Mouse (Mus musculus) R1 (cell line): ENCODE results near the gene Atg4c.

Experiments used
- DNase-seq: peaks from one replicate; pipeline ENCODE4 v3.0.0-alpha.2; 2018; ENCODE audit warnings: low read depth, low spot score

Gene Atg4c

DNA sequence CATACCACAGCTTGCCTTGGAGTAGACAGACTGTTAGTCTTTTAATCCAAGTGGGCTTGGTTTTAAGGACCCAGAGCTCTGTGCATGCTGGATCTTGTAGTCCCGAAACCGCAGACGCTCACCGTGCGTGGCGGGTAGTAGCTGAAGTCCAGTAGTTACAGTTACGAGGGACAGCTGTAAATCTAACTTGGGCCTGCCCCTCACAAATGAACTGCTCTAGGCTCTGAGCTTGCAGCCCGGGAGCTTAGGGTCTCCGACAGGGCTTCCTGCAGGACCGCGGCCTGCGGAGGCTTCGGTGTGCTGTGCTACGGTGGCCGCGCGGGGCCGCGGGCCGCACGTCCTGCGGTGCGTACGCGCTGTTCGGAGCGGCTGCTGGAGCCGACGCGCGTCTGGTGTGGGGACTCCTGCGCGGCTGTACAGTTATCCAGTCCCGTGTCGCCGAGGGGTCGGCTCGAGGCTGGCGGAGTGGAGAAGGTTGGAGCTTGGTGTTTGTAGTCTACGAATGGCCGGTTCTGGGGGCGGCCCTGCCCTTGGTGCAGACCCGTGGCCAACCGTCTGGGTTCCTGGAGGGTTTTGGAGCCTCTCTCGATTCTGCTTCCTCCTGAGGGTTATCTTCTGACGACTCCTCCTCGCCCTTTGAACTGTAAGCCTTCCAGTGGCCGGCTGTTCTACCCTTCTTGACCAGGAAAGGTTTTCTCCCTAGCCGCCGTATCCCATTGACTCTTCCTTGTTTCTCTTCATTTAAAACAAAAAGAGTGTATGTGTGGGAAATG is at the start of gene Atg4c:
Gene Atg4c (plus strand): TSS at position 125 of the 773 bp plus-strand sequence.
- DNase-seq = peak; percentile 85

DNA sequence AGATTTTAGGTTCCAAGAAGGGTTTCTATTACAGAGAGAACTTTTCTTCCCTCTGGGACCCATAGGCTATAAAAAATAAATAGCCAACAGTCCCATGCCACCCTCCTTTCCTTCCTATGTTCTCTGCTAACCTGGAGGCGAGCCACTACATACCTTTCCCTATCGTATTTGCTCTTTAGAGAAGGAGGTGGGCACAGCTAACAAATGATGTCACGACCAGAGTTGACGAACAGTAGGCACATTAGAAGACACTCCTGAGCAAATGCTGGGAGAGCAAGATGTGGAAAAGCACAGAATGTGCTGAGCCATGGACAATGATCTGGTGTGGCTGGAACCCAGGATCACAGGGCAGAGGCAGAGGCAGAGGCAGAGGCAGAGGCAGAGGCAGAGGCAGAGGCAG is 42.3 kb upstream of the Atg4c start:
- DNase-seq = no peak

DNA sequence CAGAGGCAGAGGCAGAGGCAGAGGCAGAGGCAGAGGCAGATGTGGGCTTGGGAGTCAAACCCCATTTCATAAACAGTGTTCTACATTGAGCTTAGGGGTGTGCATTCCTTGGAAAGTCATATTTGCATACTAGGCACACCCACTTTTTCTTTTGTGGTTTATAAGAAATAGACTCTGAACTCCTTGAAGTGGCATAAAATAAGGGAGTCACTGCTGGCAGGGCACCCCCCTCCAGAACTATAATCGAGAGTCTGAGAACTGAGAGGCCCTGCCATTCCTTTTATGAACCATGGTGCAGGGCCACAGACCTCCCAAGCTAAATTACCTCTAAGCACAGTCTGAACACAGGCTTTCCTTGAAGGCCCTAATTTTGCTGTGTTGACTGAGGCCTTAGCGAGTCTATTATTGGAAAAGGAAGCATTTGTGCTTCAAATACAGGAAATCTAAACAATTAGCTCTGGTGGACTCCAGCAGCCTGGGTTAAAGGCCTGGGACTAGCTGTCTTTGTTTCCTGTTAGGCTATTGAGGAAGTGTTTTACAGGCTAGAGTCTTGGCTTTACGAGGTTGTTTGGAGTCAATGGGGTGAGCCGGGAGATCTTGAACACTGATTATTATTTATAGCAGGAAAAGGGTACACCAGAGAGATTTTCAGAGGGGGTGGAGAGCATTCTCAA is 41.7 kb upstream of the Atg4c start:
- no peak for DNase-seq

DNA sequence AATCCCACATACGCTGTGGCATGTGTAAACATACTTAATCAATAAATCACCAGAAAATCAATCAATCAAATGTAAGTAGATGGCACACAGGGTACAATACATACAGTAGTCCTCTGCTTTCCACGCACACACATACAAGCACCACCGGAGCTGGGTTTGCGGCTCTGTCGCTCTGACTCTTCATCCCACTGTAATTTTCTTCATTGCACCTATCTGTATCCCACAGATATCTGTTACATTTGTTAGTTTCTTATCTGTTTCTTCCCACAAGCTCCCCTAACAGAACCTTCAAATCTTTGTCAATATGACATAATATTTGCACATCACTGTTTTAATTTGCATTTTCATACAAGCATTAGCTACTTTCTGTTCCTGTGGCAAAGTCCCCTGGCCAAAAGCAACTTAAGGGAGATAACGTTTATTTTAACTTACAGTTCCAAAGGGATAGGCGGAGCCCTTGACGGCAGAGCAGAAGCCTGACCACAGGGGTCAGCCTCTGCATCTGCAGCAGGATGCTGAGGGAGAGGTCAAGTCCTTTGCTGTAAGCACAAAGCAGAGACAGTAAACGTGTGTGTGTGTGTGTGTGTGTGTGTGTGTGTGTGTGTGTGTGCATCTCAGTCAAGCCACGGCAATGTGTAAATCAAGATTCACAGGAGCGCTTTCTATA is 37.0 kb upstream of the Atg4c start:
- no peak for DNase-seq

DNA sequence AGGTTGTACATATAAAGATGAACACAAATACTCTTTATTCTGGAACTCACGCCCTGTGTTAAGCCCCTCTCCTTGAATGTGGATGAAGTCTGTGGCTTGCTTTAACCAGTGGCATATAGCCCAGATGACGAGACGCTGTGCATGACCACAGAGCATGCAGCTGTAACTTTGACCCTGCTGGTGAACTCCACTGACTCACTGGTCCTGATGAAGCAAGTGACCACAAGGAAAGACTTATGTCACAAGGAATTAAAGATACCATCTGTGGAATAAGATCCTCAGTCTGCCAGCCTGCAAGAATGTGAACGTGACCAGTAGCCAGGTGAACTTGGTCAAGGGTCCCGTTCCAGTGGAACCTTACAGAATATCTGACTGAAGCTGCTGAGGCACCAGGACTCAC is 35.2 kb upstream of the Atg4c start:
- no peak for DNase-seq

DNA sequence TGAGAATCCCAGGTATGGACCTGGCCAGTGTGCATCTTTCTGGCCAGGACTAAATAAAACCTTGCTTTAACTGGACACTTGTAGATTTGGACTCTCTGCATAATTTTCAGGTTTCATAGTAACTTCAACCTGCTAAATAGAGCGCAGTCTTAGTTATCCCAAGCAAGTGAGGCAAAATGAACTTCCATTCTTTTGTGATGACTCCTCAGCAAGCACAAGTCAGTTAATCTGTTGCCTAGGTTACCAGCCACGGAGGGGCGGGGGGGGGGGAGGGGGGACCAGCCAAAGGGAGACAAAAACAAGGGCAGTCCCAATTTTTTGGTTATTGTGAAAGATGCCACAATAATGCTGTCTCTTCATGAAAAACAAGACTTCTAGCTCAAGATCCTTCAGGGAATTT is 33.3 kb upstream of the Atg4c start:
- peak; percentile 67 for DNase-seq

DNA sequence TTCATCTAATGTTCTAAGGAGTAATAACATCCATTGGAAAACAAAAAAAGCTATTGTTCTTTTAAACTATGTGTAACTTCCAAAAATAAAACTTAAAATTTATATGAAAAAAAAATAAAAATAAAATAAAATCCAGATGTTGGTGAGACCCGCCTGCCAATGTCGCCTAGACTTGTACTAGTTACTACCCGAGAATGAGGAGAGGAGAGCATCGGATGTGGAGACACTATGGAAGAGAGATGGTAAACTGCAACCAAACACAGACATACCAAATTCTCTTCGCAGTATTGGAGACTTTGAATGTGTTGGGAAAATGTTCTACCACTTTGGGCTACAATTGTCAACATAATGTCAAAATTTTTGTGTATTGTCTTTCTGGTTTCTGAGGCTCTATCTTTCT is 32.8 kb upstream of the Atg4c start:
- DNase-seq = no peak

DNA sequence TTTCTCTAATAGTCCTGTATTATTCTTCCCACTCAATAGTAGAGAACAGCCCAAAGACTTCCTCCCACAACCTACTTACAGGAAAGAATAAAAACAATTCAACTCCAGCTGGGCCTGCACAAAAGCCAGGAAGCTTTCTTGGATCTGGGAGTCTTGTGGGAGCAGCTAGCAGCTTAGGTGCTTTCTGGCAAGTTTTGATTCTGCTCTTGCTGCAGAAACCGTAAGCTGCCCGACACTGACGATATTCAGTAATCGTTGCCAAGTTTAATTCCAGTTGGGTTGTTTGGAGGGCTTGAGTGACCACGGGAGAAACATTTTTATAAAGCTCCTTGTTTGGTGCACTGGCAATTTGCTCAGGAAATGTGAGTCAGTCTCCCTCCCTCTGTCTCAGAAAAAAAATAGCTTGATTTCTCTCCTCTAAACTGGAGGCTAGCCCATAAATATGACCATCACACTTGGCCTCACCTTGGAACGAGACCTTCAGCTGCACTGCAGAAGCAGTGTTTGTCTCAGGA is 32.2 kb upstream of the Atg4c start:
- DNase-seq = peak; percentile 97

DNA sequence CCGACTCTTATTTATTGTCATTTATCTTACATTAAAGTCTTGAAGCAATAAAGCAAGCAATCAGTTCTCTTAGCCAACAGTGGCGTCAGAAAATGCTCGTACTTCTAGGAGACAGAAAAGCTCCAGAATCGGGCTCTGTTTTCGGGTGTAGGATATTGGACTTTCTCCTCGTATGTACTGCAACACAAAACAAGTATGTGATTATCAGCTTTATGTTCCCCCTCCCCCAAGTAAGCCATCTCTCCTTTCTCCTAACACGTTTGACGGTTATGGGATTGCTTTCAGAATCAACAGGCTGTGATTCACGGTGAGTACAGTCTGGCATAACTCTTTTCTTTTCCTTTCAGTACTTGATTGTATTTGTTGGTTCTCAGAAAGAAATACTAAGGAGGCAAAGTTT is 30.7 kb upstream of the Atg4c start:
- DNase-seq = no peak

DNA sequence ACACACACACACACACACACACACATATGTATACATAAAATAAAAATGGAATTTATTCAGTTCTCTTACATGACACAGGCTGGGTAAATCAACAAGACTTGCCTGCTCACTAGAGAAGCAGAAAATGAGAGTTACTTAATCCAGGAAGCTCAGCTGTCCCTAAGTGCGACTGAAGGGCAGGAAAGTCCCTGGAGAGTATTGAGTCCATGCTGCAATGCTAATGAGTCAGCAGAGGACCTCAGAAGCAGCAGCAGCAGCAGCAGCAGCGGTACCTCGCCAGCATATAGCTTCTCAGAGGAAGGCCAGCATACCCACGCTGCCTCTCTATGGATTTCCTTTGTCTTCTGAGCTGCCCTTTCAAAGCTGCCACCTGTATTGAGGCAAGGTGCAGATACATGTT is 30.2 kb upstream of the Atg4c start:
- no peak for DNase-seq

DNA sequence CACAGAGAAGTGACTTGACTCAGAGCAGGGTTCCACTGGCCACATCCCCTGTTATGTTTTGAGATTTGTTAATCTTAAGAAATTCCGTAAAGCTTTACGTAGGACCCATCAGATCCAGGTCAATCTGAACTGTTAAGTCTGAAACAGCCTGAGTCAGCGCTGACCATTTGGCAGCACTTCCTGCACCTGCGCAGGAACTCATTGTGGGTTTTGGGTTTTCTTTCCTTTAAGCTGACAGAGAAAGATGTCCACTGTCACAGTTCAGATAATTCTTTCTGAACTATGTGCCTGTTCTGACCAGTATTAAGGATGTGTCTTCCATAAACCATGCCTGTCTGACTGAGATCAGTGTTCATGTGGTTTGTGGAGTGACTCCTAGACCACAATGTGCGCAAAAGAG is 24.9 kb upstream of the Atg4c start:
- no peak for DNase-seq

DNA sequence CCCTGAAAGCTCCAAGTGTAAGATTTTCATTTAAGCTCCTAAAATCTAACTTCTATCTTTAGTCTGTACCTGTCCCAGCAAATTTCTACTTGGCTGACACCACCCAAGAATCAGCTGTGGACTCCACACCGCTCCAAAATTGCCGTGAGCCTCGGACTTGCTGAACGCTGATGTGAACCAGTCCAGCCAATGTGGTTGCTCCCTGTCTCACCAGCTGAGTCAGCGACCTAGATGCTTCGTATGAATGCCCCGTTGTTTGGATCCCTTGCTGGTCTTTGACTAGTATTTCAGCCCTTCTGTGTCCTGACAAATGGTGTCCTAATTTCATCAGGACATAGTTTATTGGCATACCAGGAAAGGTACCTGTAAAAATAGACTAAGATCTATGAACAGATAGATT is 19.5 kb upstream of the Atg4c start:
- DNase-seq = no peak

DNA sequence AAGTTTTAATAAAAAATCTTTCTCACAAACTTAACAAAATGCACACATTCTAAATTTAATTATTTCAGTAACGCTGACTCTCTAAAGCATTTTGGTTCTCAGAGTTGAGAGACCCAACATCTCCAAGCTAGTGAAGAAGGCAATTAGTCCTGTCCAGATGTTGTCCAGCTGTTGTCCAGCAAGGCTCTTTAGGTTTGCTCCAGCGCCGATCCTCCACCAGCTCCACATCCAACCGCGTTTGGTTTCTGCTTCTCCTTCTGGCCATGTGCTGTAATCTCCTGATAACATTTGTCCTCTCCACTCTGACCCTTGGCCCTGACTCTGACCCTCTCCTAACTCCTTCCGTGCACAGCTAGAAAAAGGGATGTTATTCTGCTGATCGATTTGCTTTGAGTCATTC is 16.9 kb upstream of the Atg4c start:
- no peak for DNase-seq

DNA sequence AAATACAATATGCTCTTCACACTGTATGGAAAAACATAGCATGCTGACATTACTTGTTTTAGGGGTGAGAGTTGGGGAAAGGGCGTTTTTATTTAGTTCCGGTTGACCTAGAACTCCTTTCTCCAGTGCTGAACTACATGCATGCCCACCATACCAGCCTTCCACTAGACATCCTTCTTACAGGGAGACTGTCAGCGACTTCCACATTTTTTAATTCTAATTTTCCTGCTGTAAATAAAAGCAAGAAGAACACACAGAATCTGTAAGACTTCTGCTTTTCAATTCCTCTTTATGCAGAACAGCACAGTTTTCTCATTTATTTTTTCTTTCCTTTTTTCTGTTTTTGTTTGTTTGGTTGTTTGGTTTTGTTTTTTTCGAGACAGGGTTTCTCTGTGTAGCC is 16.5 kb upstream of the Atg4c start:
- DNase-seq = no peak

DNA sequence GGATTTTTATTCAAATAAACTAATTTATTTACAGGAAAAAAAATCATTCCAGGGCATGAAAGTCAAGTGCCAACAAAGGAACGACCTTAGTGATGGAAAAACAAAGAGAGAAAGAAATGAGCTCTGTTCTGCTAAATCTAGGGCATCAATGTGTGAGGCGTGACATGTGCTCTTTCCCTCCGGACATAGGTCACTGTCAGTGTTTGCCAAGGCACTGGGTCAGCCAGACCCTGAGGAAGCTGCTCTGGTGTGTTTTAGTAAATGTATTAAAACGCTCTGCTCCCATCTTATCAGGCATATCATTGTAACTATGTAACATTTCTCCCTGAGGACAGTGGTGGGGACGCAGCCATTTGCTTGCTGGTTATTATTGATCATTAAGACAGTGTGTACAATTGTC is 14.9 kb upstream of the Atg4c start:
- DNase-seq = no peak

DNA sequence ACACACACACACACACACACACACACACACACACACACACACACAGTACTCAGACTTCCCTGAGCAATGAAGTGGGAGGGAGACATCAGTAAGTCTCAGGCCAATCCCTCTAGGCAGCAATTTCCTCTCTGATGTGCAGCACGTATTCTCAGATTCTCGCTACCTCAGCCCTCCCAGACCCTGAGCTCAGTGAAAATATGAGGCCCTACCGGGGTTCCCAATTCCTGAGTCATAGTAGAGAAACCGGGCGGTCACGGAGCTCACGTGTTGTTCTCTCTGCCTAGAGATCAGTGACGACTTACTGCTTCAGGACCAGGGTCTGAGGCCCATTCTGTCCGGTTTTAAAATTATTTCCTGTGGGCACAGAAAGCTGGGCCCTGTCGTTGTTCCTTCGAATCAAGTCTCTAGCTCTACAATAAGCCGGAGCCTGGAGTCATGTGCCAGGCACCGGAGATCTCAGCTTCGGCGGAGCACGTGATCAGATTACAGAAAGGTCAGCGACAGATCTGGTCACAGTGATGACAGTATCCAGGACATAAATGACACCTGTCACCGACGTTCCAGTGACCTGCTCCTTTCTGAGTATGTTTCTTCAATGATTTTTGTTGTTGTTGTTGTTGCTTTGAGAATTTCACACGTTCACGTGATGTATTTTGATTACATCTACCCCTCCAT is 14.2 kb upstream of the Atg4c start:
- DNase-seq = no peak

DNA sequence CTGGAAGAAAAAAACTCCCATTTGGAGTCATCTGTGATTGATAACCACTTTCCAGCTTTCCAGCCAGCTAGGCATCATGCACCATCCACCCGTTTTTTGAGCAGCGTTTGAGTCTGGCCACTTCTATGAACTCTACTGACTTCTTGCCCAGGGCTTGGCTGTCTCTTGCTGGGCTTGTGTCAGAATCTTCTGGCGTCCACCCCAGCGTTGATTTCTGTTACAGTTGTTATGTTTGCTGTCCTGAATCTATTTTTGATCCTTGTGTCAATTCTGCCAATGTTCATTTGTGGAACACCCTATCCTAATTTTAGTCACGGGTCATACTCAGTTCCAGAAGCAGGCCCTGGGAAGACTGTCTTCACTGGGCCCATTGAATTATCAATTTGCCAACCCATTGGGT is 12.8 kb upstream of the Atg4c start:
- no peak for DNase-seq

DNA sequence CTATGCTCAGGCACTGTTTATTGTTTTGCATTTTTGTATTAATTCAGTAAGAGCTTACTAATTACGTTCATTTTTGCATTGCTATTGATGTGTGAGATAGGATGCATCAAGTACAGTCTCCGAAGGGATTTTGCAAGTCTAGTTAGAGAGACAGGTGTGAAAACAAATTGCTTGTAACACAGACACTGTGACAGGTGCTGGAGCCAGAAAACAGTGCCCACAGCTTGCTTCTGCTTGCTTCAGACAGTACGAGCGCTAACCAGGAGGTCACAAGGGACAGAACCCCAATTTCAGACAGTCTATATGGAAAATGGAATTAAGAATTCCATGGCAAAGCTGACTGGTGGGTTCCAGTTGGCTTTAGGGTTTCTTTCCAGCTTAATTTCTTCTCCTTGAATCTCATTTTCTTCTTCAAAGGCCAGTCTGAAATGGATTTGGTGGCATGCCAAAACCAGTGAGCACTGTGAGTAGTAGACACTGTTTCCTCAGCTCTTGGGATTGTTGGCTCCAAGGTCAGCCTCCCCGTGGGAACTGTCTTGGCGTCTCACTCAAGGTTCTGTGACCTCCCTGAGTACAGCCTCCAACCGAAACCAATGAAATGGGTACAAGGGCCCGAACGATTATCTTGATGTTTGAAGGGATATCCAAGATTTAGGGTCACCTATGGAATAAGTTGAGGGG is 11.9 kb upstream of the Atg4c start:
- DNase-seq = no peak

DNA sequence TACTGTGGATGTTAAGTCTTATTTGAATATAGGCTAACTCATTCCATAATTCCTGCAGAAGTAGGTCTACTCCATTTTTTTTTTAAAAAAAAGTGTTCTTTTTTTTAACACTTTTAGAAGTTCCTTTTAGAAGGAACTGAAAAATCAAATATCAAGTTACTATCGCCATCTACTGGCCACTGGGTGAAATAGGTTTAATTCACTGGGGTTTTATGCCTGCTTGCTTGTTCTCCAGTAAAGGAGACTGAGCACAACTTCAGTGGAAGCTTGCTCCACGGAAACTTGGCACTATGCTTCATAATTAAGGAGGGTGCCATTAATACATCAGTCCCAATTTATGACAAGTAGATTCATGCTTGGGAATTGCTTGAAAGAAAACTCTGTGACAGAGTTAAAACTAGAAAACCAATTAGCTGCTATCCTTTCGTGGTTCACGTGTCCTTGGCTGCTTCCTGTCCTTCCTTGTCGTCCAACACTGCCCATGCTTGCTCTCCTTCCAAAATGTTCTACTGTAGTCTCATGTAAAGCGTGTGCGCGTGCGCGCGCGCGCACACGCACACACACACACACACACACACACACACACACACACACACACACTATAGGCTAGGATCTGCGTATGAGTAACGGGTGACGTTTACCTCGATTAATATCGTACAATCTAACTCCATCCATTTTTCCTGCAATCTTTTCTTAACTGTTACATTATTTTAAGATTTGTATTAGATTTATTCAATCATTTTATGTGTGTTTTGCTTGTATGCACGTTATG is 10.9 kb upstream of the Atg4c start:
- peak; percentile 63 for DNase-seq

DNA sequence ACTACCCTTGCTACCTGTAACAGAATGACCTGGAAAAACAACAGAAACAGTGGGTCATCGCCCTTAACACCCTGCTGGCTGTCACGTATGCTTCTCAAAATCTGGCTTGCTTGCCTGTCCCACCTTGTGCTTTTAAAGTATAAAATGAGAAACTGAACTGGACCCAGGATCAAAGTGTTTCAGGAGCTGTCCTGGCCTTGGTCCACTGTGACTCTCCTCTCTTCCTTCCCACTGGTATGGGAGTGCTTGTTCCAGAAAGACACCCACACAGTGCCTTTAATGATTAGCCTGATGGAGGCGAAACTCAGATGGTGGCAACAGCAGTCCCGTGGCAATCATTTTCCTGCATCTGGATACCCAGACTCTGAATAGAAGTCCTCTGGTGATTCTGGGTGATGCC is 9.1 kb upstream of the Atg4c start:
- DNase-seq = no peak

DNA sequence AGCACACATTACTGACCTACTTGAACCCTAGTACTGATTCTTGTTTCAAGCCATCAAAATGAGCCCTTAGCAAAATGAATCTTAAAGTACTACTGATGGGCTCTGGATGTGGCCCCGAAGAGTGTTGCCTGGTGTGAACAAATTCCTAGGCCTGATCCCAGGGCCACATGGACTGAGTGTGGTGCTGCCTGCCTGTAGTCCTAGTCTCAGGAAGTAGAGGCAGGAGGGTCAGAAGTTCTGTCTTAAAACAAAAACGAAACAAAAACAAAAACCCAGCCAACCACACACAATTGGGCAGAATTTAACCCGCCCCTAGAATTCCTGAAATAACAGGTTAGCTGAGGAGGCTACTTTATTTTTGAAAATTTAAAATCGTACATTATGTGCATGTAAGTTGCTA is 8.4 kb upstream of the Atg4c start:
- no peak for DNase-seq
